Mouse (Mus musculus) spleen, embryonic (tissue): ENCODE data around the gene Irak4.

ENCODE experiments used
- CTCF ChIA-PET: fragments of 350-600 bp; sonication (Branson Sonifier 250); formaldehyde crosslinking; loops from one replicate; lab custom pipeline; 2022; lab: Charles Lee

Irak4 gene

GRCm38 (mm10) chr15:94616036-94616435, 72.6 kb downstream of the Irak4 start:
- CTCF ChIA-PET: no interaction called here

GRCm38 (mm10) chr15:94620909-94621308, 77.5 kb downstream of the Irak4 start:
- CTCF ChIA-PET: no interaction called here

GRCm38 (mm10) chr15:94628463-94628829, 85.0 kb downstream of the Irak4 start:
- CTCF ChIA-PET: no interaction called here

GRCm38 (mm10) chr15:94628830-94629601, 85.6 kb downstream of the Irak4 start, which contains the start of gene Tmem117:
TSS of gene Tmem117 (plus strand) at chr15:94629232.
- CTCF ChIA-PET: no interaction called here

- CTCF ChIA-PET: no interaction called here
Observed at GRCm38 (mm10) chr15:94630553-94630952, 87.1 kb downstream of the Irak4 start.
